Mouse (Mus musculus) cerebellum, adult 2 months (tissue): ENCODE results near the gene Tbr1. TPM values are rescaled to one million over a fixed set of nuclear protein-coding genes. Genes with fewer than 3 reads are reported as not detected.

ENCODE experiments used
- DNase-seq, 2 experiments: peaks; one replicate each; pipeline ENCODE4 v3.0.0; 2021
- H3K27ac ChIP-seq: fragments of 200-500 bp; 2 replicates; pipeline ENCODE4 v1.5.1; 2012; ENCODE audit warnings: low read length, control low read depth, inconsistent platforms; ENCODE audit not compliant: insufficient read depth
- H3K27me3 ChIP-seq: fragments of 200-500 bp; 2 replicates; pipeline ENCODE4 v1.6.1; 2012; ENCODE audit warnings: inconsistent platforms, mild to moderate bottlenecking, low read length, moderate library complexity; ENCODE audit not compliant: control insufficient read depth, insufficient read depth
- H3K4me1 ChIP-seq: fragments of 200-500 bp; 2 replicates; pipeline ENCODE4 v1.6.1; 2011; ENCODE audit warnings: low read length; ENCODE audit not compliant: control insufficient read depth, insufficient read depth
- H3K4me3 ChIP-seq: fragments of 200-500 bp; replicated peaks from 2 replicates; pipeline ENCODE3; 2011; ENCODE audit warnings: mild to moderate bottlenecking, low read depth, low read length, control low read depth; ENCODE audit not compliant: insufficient read depth
- CTCF ChIP-seq: fragments of 200-500 bp; IDR thresholded peaks from 2 replicates; pipeline ENCODE4 v1.5.1; 2011; ENCODE audit warnings: low read depth, mild to moderate bottlenecking, control low read depth, low read length, moderate library complexity, borderline replicate concordance; ENCODE audit not compliant: insufficient read depth
- POLR2A ChIP-seq: fragments of 200-500 bp; IDR thresholded peaks from 2 replicates; pipeline ENCODE4 v1.6.1; 2011; ENCODE audit warnings: low read length, control low read depth, borderline replicate concordance; ENCODE audit not compliant: insufficient read depth
- WGBS: fragments of 180-500 bp; shearing (Covaris S2); methylation state at CpG from one replicate; pipeline ENCODE4 v1.1.7; 2018; 5-methylcytosine and 5-hydroxymethylcytosine counted together
- polyA plus RNA-seq: library from polyadenylated mRNA; depleted of rRNA; stranded (reverse); fragments of >200 nt; gene quantifications from 2 replicates; pipeline ENCODE4 v1.2.3, GENCODE M21; 2012; rRNA removed

The Tbr1 gene
- polyA plus RNA-seq, 1 experiment = 0.39 TPM

DNA sequence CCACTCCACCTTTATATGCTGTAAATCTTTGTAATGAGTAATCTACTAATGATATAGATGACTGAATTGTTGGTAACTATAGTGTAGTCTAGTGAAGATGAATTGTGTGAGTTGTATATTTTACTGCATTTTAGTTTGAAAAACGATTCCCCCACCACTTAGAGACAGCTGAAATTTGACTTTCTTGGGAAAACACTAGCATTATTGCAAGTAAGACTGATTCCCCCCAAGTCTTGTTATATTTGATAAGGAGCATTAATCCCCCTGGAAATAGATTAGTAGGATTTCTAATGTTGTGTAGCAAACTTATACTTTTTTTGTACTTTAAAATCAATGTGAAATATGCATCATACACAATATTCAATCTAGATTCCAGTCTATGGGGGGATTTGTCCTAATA, 10.8 kb downstream of the Tbr1 start:
- H3K27me3 ChIP-seq = peaks cover 15% of the 10 kb centered on the region; the same call in 1 of the 2 replicates
- DNase-seq = no peak
- TF ChIP-seq POLR2A (no peak), CTCF (no peak)
- no peak overlapping the region for H3K27ac ChIP-seq
- H3K4me3 ChIP-seq = no peak overlapping the region
- WGBS = 69% methylated on average over 1 of the region's 1 CpGs
- H3K4me1 ChIP-seq = no peaks in the 10 kb centered on the region

DNA sequence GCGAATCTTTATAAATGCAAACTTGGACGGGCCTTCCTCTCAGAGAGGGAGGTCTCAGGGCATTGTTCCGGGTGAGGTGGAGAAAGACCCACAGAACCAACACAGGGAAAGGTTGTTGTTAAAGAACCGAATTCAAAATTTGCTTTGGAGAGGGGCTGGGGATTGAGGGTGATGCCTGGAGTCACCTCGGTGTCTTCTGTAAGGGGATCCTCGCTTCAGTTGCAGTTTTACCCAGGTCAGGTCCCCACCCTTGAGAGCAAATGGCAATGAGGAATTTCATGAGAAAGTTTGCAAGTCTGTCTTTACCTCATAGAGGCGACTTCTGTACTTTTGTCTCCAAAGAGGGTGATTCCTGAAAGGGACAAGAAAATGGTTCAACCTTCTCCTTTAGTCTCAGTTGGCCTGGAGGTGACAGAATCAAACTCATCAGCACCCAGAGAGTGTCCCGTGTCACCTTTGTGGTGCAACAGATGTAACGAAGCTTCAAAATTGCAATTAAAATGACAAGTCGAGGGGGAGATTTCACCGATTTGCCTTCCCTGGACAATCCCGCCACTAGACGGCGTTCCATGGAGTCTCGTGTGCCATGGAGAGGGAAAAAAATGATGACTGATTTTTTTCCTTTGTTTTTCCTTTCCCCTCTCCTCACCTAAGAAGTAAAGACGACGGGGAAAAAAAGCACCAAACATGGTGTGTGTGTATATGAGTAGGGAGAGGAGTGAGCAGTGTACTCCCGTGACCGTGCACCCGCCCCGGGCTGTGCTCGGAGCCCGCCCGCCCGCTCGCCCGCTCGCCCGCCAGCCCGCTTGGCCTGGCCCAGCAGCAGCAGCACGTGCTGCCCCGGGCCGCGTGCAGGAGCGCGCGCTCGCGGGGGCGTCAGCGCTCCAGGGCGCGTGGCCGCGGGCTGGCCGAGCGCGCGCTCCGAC, 12.1 kb downstream of the Tbr1 start:
- Histone ChIP-seq H3K27ac (no peak overlapping the region), H3K27me3 (peaks cover 15% of the 10 kb centered on the region; the same call in 1 of the 2 replicates), H3K4me3 (peak overlapping the region; percentile 51), H3K4me1 (no peaks in the 10 kb centered on the region)
- WGBS = 11% methylated on average over 50 of the region's 50 CpGs
- peak; percentile 32 to 44 for DNase-seq
- no peak for TF ChIP-seq POLR2A
- peak; percentile 32; the same call in 1 of the 2 replicates for TF ChIP-seq CTCF

DNA sequence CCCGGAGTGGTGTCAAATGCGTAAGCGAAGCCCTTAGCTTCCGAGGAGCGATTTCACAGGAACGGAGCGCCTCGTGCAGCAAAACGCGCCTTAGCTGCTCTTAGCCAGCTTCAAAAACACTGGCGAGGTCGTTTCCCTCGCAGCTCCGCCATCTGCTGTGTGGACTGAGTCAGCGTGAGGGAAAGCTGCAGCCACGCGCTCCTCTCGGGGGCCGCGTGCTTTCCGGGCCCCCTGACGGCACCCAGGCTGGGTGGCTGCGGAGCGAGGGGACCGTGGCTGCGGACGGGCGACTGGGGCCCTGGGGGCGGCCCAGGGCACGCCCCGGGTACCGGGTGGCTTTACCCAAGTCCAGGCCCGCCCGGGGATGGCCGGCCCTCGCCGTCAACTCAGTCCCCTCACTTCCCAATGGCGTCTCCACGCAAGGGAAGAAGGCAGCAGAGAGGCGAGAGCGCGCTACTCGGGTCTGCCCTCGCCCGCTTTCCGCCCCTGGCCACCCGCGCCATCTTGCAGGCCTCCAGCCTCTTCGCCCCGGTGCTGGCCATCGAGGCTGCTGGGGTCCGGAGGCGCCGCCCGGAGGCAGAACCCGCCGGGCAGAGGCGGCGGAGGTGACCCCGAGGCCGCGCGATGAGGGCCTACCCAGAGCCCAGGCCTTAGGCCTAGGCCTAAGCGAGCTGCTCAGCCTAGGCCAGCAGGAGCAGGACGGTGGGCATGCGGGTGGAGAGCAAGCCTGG, 13.0 kb downstream of the Tbr1 start:
- 17% methylated on average over 66 of the region's 66 CpGs for WGBS
- H3K27me3 ChIP-seq = peaks cover 15% of the 10 kb centered on the region; the same call in 1 of the 2 replicates

DNA sequence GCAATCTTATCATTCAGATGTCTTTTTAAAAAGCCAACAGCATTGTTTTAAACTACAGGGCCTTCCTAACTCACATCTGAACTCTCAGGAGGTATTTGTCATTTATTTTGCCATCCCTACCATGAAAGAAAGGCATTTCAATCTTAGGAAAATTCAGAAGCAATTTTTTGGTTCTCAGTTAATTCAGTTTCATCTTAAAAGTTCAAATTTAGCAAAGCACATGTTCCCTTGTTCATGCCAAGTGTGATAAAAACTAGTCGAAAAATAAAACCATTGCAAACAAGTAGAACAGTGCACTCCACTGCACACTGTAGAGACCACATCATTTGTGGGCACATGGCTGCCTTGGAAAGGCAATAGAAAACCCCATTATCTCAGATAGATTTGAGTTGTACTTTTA, 15.5 kb downstream of the Tbr1 start:
- Histone ChIP-seq H3K27ac (no peak overlapping the region), H3K4me1 (no peaks in the 10 kb centered on the region), H3K27me3 (peaks cover 5% of the 10 kb centered on the region; the same call in 1 of the 2 replicates), H3K4me3 (no peak overlapping the region)
- no peak for DNase-seq
- TF ChIP-seq CTCF (no peak), POLR2A (no peak)
- 82% methylated on average over 1 of the region's 1 CpGs for WGBS

More for the DNA sequence above, 13.0 kb downstream of the Tbr1 start:
- DNase-seq = peak; percentile 32
- Histone ChIP-seq H3K4me1 (no peaks in the 10 kb centered on the region), H3K27ac (no peak overlapping the region), H3K4me3 (peak overlapping the region; percentile 50)
- TF ChIP-seq CTCF (no peak), POLR2A (no peak)

DNA sequence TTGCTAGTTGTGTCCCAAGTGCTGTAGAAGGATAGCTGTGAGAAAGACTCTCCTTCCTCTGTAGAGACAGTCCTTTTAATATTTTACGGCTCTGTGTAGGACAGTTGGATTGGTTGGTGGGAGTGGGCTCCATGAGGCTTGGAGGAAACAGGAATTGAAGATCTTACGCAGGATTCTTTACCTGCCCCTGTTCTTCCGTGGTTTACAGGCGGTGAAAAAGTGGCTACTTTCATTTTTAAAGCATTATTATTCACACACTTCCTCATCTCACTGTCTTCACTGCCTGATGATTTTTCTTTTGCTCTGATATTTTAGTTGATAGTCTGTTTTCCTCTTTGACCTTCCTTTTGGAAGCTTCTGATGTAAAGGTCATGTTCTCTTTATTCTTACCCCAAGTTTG, 17.5 kb downstream of the Tbr1 start:
- Histone ChIP-seq H3K4me1 (no peaks in the 10 kb centered on the region), H3K27ac (no peak overlapping the region), H3K4me3 (no peak overlapping the region), H3K27me3 (no peaks in the 10 kb centered on the region; the same call in 1 of the 2 replicates)
- TF ChIP-seq CTCF = no peak
- no peak for TF ChIP-seq POLR2A
- DNase-seq = no peak
- 92% methylated on average over 4 of the region's 4 CpGs for WGBS

DNA sequence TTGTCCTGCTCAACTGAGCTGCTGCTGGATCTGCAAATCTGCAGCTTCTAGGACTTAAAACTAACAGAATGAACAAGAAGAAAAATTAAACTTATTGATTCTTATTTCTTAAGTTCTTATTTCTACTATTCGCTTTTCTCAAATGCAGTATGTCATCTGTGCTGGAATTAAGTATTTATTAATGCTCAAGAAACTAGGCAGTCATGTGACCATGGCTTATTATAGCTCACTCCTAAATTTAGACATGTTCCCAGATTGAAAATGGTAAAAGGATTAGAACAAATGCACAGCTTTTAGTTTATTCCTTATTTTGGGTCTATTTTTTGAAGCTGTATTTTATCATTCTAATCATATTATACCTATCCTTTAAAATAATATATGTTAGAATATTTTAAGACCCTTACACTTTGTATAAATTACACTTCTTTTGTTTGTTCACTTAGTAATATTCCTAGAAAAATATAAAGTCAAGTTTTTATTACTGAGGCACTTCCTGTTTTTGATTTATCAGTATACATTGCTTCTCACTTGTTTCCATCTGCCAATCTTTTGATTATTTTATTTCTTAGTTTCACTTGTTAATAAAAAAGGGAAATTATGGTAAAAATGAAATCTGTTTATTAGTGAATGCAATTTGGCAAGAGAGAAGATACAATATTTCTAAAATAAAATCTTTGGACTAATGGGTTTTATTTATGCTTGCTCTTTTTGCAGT, 20.9 kb downstream of the Tbr1 start:
- WGBS = 94% methylated on average over 1 of the region's 1 CpGs
- no peaks in the 10 kb centered on the region for H3K27me3 ChIP-seq
- H3K4me1 ChIP-seq = no peaks in the 10 kb centered on the region
- no peak overlapping the region for H3K4me3 ChIP-seq
- no peak for DNase-seq
- H3K27ac ChIP-seq = no peak overlapping the region
- TF ChIP-seq CTCF = no peak
- TF ChIP-seq POLR2A = no peak

DNA sequence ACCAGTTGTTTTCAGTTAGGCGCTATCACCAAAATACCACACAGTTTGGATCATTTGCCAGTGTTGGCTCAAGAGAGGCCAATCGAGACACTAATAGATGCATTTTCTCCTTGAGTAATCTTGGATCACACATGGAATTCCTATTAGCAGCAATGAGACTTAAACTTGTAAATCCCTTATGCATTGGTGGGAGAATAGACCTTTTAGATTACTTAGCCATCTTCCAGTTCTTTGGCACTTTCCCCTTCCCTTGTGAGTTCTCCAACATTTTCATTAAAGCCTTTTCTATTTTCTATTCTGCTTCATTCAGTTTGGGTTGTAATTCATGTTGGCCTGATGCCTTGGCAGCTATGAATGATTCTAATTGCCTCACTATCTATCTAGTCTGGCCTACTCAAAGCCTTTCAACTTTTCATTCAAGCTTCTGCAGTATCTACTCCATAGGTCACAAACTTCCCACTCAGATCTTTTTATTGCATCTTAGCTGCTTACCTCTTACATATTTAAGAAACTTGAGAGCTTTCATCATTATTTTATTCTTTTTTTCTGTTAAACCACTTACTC, 34.6 kb downstream of the Tbr1 start:
- DNase-seq = no peak
- TF ChIP-seq POLR2A (no peak), CTCF (no peak)
- Histone ChIP-seq H3K4me3 (no peak overlapping the region), H3K4me1 (no peaks in the 10 kb centered on the region), H3K27me3 (no peaks in the 10 kb centered on the region; the same call in 1 of the 2 replicates), H3K27ac (no peak overlapping the region)
- 14% methylated on average over 2 of the region's 2 CpGs for WGBS

Other genes with a start within 250 kb of the Tbr1 start
- gene Tank, start 224.3 kb upstream of the Tbr1 start, polyA plus RNA-seq = 27.4 and 29.5 TPM in 2 replicates
- gene Psmd14, start 91.2 kb upstream of the Tbr1 start, polyA plus RNA-seq = 86.7 and 90.2 TPM in 2 replicates
- 69.8 and 81.1 TPM in 2 replicates for gene Slc4a10, start 243.5 kb downstream of the Tbr1 start, polyA plus RNA-seq